Mouse (Mus musculus): ENCODE measurements around the gene Prpf8.

GRCm38 (mm10) chr11:75544713-75545112, 58.1 kb downstream of the Prpf8 start:
- no peak for TF ChIP-seq CTCF (conservative IDR thresholded peaks at IDR 0.05; ENCODE audit: low read length)
- no peak for TF ChIP-seq POU5F1 (IDR thresholded peaks at IDR 0.05; ENCODE audit: borderline replicate concordance, low read length)

Data from E14TG2a.4 (cell line).